Mouse (Mus musculus) kidney, embryonic 14.5 days (tissue): ENCODE data around the gene Slc44a3. TPM values are rescaled to one million over a fixed set of nuclear protein-coding genes. Genes with fewer than 3 reads are reported as not detected.

Experiments
- ATAC-seq: fragments of 200-750 bp; cut with Nextera tagmentation; 2 replicates; pipeline ENCODE4 v1.8.0; 2017; ENCODE audit warnings: moderate number of reproducible peaks, mild to moderate bottlenecking, moderate TSS enrichment, moderate library complexity; ENCODE audit not compliant: low FRiP score, low TSS enrichment
- H3K27ac ChIP-seq: fragments of 300-500 bp; sonication (generic); 2 replicates; pipeline ENCODE4 v1.5.1; 2014; ENCODE audit warnings: low read depth, mild to moderate bottlenecking, low read length, moderate library complexity, mixed read lengths
- H3K27me3 ChIP-seq: fragments of 300-500 bp; sonication (generic); 2 replicates; pipeline ENCODE4 v1.6.1; 2014; ENCODE audit warnings: mild to moderate bottlenecking, low read length; ENCODE audit not compliant: control insufficient read depth, insufficient read depth
- H3K36me3 ChIP-seq: fragments of 300-500 bp; sonication (generic); 2 replicates; pipeline ENCODE4 v1.6.1; 2014; ENCODE audit warnings: low read length, mixed read lengths; ENCODE audit not compliant: control insufficient read depth, insufficient read depth
- H3K4me1 ChIP-seq: fragments of 300-500 bp; sonication (generic); 2 replicates; pipeline ENCODE4 v1.6.1; 2014; ENCODE audit warnings: low read length, mixed read lengths; ENCODE audit not compliant: control insufficient read depth, insufficient read depth
- H3K4me2 ChIP-seq: fragments of 300-500 bp; sonication (generic); replicated peaks from 2 replicates; pipeline ENCODE4 v1.6.1; 2014; ENCODE audit warnings: low read depth, mild to moderate bottlenecking, low read length
- H3K4me3 ChIP-seq: fragments of 300-500 bp; sonication (generic); 2 replicates; pipeline ENCODE4 v1.5.1; 2014; ENCODE audit warnings: mild to moderate bottlenecking, low read length
- H3K9ac ChIP-seq: fragments of 300-500 bp; sonication (generic); 2 replicates; pipeline ENCODE4 v1.6.1; 2014; ENCODE audit warnings: low read depth, mild to moderate bottlenecking, low read length, moderate library complexity
- H3K9me3 ChIP-seq: fragments of 300-500 bp; sonication (generic); 2 replicates; pipeline ENCODE4 v1.6.1; 2016; ENCODE audit warnings: low read length; ENCODE audit not compliant: control insufficient read depth
- WGBS: fragments of 180-500 bp; shearing (Covaris S2); extraction: QIAGEN DNeasy Blood & Tissue Kit; methylation state at CpG from one replicate; pipeline ENCODE4 v1.1.7; 2014; 5-methylcytosine and 5-hydroxymethylcytosine counted together
- polyA plus RNA-seq: library from polyadenylated mRNA; unstranded; fragments of >200 nt; fragmentation: Nextera tagmentation; extraction: Ambion mirVana; gene quantifications from 2 replicates; pipeline ENCODE4 v1.2.1, GENCODE M21; 2014

The Slc44a3 gene
- polyA plus RNA-seq, 1 experiment from 2014 or later: 9.0 TPM

DNA sequence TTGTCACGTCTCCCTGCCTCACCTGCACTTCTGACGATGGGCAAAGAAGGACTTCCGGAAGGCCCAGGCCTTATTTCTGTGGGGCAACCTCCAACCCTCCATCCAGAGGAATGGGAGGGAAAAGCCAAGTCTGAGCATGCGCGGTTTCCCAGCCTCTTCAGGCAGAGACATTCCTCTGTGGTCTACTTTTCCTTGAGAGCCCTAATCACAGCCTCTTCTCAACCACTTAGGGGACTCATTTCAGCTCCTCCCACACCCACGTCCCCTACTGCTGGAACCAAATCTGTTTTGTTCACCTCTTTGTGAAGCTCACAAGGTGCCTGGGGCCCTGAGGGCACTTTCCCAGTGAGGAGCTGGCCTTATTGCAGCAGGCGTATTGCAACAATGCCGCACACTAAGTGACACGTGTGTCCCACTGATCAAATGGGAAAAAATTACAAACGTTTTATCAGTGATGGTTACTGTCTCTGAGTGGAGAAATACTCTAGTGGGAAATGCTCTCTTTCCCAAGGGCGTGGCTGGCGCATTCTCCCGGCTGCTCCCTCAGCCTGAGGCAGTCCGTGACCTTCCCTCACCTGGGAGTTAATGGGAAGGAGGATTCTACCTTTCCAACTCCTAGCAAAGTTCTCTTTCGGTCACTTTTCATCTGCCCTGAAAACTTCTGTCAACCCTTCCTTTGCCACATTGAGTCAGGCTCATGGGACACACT is 27.4 kb upstream of the Slc44a3 start:
- Histone ChIP-seq H3K36me3 (no peaks in the 10 kb centered on the region), H3K27me3 (no peaks in the 10 kb centered on the region), H3K4me1 (no peaks in the 10 kb centered on the region), H3K9ac (no peak overlapping the region), H3K4me2 (no peak overlapping the region), H3K27ac (no peak overlapping the region), H3K9me3 (no peaks in the 10 kb centered on the region), H3K4me3 (no peak overlapping the region)
- 82% methylated on average over 15 of the region's 15 CpGs for WGBS
- no peak for ATAC-seq

DNA sequence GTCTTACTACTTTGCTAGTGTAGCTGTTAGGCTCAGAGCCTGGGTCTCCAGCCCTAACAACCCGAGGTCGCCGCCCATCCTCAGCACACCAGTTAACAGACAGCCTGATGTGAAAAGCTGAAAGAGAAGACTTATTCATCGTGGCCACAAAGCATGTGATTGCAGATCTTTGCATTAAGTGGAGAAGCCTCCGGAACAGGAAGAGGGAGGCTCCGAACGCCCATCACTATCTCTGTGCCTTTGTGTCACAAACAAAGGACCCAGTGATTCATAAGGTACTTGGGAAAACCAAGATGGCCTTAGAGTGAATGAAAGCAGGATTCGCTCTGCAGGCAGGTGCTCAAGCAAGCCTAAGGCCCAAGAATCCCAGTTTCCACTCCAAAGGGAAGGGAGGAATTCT is 26.7 kb upstream of the Slc44a3 start:
- H3K9me3 ChIP-seq: no peaks in the 10 kb centered on the region
- H3K4me2 ChIP-seq: no peak overlapping the region
- no peaks in the 10 kb centered on the region for H3K4me1 ChIP-seq
- ATAC-seq: no peak
- no peak overlapping the region for H3K9ac ChIP-seq
- no peak overlapping the region for H3K4me3 ChIP-seq
- WGBS: 89% methylated on average over 8 of the region's 8 CpGs
- H3K27ac ChIP-seq: no peak overlapping the region
- no peaks in the 10 kb centered on the region for H3K36me3 ChIP-seq
- H3K27me3 ChIP-seq: no peaks in the 10 kb centered on the region

DNA sequence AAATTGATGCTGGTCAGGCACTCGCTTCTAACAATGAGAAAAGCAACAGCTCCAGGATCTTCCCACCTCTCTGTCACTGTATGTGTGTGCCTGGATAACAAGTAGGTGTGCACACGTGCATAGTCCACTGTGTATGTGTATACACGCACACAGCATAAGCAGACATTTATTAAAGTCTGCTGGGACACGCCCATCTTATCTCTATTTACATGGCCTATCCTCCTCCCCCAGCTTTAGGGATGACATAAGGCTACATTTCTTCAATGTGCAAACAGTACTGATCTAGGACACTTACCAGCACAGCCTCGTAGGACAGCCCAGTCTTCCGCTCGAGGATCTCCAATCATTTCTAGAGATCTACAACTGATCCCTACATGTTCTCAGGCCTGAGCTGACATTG is 24.1 kb upstream of the Slc44a3 start:
- H3K27me3 ChIP-seq: no peaks in the 10 kb centered on the region
- H3K9ac ChIP-seq: no peak overlapping the region
- no peak for ATAC-seq
- H3K4me2 ChIP-seq: no peak overlapping the region
- peaks cover 12% of the 10 kb centered on the region; the same call in 1 of the 2 replicates for H3K4me1 ChIP-seq
- no peaks in the 10 kb centered on the region for H3K36me3 ChIP-seq
- no peak overlapping the region for H3K27ac ChIP-seq
- H3K4me3 ChIP-seq: no peak overlapping the region
- WGBS: 84% methylated on average over 7 of the region's 7 CpGs
- H3K9me3 ChIP-seq: no peaks in the 10 kb centered on the region

DNA sequence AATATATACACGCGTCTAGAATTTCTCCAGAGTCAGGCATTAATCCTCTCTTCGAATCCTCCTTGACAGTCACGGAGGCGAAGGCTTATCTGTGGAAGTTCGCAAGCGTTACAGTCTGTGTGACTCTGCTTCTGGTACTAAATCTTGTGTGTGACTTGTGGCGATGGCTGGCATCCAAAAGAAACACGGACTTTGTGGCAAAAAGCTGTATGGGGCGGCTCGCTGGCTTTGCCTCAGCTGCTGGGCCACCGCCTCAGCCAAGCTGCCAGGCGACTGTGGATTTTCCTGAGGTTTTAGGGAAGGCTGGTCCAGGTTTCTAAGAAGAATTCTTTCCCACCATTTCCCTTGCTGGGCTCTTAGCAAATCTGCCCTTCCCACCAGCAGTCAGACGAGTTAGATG is 21.1 kb upstream of the Slc44a3 start:
- Histone ChIP-seq H3K36me3 (no peaks in the 10 kb centered on the region), H3K27me3 (no peaks in the 10 kb centered on the region), H3K9me3 (no peaks in the 10 kb centered on the region), H3K9ac (no peak overlapping the region), H3K27ac (no peak overlapping the region), H3K4me2 (no peak overlapping the region), H3K4me3 (no peak overlapping the region), H3K4me1 (peaks cover 12% of the 10 kb centered on the region; the same call in 1 of the 2 replicates)
- WGBS: 38% methylated on average over 14 of the region's 14 CpGs
- no peak for ATAC-seq

DNA sequence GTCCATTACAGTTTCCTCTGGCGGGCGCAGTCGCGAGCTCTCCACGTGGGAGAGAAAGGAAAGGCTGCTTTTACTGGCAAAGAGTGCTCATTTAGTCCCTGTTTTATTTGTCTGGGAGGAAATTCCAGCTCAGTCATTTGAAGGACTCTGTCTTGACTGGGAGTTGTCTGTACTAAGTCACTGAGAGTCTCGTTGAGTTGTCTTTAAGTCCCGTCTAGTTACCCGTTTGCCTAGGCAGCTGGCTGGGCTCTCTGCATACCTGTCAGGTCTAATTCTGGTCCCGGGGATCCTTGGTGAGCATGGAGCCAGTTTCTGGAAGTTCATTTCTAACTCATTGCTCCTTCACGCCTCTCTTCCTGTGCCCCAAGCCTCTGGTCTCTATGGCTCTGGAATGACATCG is 20.5 kb upstream of the Slc44a3 start:
- 53% methylated on average over 11 of the region's 11 CpGs for WGBS
- Histone ChIP-seq H3K4me2 (no peak overlapping the region), H3K9me3 (no peaks in the 10 kb centered on the region), H3K36me3 (no peaks in the 10 kb centered on the region), H3K27ac (no peak overlapping the region), H3K27me3 (no peaks in the 10 kb centered on the region), H3K4me3 (no peak overlapping the region), H3K4me1 (peaks cover 14% of the 10 kb centered on the region; the same call in 1 of the 2 replicates), H3K9ac (no peak overlapping the region)
- ATAC-seq: no peak

DNA sequence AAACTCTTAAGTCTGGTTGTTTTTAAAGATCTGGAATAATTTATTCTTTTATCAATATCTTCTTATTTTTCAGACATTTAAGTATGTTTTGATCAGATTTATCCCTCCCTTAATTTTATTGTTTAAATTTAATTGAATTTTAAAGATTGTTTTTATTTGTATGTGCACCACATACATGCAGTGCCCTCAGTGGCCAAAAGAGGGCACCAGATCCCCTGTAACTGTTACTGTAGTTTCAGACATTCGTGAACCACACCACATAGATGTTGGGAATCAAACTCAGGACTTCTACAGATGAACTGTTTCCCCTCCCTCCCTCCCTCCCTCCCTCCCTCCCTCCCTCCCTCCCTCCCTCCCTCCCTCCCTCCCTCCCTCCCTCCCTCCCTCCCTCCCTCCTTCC is 18.2 kb upstream of the Slc44a3 start:
- H3K4me2 ChIP-seq: no peak overlapping the region
- H3K27ac ChIP-seq: no peak overlapping the region
- no peak for ATAC-seq
- H3K4me3 ChIP-seq: no peak overlapping the region
- H3K27me3 ChIP-seq: no peaks in the 10 kb centered on the region; the same call in 1 of the 2 replicates
- no peaks in the 10 kb centered on the region for H3K9me3 ChIP-seq
- H3K36me3 ChIP-seq: no peaks in the 10 kb centered on the region
- no peak overlapping the region for H3K9ac ChIP-seq
- peaks cover 17% of the 10 kb centered on the region; the same call in 1 of the 2 replicates for H3K4me1 ChIP-seq
- WGBS: 0% methylated on average over 1 of the region's 1 CpGs

DNA sequence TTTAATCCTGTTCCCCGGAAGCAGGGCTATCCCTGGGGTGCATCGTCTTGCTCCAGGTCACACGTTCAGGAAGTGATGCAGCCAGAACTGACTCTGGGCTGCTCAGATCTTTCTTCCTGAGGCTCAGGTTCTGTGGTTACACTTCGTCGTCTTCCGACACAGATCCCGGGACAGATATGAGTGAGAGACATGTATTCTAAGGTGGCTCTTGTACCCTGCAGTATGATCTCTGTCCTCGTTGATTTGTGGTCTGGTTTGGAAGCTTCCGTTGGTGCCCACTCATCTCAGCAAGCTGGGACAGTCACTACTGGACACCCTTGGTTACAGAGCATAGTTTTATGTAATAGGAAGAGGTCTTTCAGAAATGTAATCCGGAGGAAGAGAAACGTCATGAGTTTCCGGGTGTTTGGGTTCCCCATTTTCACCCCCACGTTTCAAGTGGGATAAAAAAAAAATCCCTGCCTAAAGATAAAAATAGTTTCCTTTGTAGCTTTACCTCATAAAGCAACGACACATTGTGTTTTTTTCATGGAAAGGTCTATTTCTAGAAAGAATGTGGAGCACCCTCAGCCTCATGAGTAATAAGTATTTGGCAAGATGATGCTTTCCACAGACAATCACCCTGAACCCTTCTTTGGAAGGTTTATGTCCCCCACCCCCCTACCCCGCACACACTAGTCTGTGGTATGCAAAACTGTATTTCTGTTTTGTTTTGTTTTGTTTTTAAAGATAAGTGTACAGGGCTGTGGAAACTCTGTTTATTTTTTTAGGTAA is 15.8 kb upstream of the Slc44a3 start:
- H3K27me3 ChIP-seq: no peaks in the 10 kb centered on the region; the same call in 1 of the 2 replicates
- H3K9ac ChIP-seq: no peak overlapping the region
- 39% methylated on average over 15 of the region's 15 CpGs for WGBS
- no peaks in the 10 kb centered on the region for H3K36me3 ChIP-seq
- H3K4me1 ChIP-seq: peaks cover 9% of the 10 kb centered on the region; the same call in 1 of the 2 replicates
- no peak overlapping the region for H3K4me3 ChIP-seq
- ATAC-seq: no peak
- H3K9me3 ChIP-seq: no peaks in the 10 kb centered on the region
- H3K4me2 ChIP-seq: peak overlapping the region; percentile 4; the same call in 1 of the 2 replicates
- no peak overlapping the region for H3K27ac ChIP-seq

DNA sequence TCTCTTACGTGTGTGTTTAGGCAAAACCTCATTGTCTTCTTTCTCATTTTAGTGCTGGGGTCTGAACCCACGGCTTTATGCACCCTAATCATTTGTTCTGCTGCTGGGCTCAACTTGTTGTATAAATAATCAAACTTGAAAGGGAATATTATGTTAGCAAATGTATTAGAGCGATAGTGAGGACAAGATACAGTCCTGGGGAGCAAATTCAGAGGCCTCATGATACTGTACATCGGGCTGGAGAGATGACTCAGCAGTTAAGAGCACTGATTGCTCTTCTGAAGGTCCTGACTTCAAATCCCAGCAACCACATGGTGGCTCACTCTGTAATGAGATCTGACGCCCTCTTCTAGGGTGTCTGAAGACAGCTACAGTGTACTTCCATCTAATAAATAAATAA is 8.4 kb upstream of the Slc44a3 start:
- ATAC-seq: no peak
- no peak overlapping the region for H3K4me3 ChIP-seq
- 63% methylated on average over 5 of the region's 5 CpGs for WGBS
- peaks cover 9% of the 10 kb centered on the region; the same call in 1 of the 2 replicates for H3K4me1 ChIP-seq
- H3K9me3 ChIP-seq: no peaks in the 10 kb centered on the region
- H3K9ac ChIP-seq: no peak overlapping the region
- H3K27me3 ChIP-seq: no peaks in the 10 kb centered on the region; the same call in 1 of the 2 replicates
- no peak overlapping the region; the same call in 1 of the 2 replicates for H3K27ac ChIP-seq
- H3K4me2 ChIP-seq: no peak overlapping the region
- H3K36me3 ChIP-seq: no peaks in the 10 kb centered on the region
